Mouse (Mus musculus): ENCODE data around the gene Hmg20b.
A peak's percentile ranks its signal among the peaks of the same experiment; 100 is the strongest.

Gene Hmg20b

GRCm38 (mm10) chr10:81303258-81303657, 47.0 kb downstream of the Hmg20b start:
- no peak for DNase-seq

- no peak for DNase-seq
These were observed 47.5 kb downstream of the Hmg20b start for GRCm38 (mm10) chr10:81302781-81303218.

GRCm38 (mm10) chr10:81302288-81302687, 48.0 kb downstream of the Hmg20b start:
- DNase-seq: no peak

- DNase-seq: peak; percentile 74 to 76
These were observed 49.0 kb downstream of the Hmg20b start for GRCm38 (mm10) chr10:81301321-81301720.

- no peak for DNase-seq
These were observed 49.9 kb downstream of the Hmg20b start for GRCm38 (mm10) chr10:81300352-81300907.

GRCm38 (mm10) chr10:81299585-81300351, 50.5 kb downstream of the Hmg20b start:
- no peak for DNase-seq

- no peak for DNase-seq
These were observed 51.7 kb downstream of the Hmg20b start for GRCm38 (mm10) chr10:81298369-81299100.

- no peak for DNase-seq
These were observed 52.4 kb downstream of the Hmg20b start for GRCm38 (mm10) chr10:81297845-81298244.

GRCm38 (mm10) chr10:81297246-81297645, 53.0 kb downstream of the Hmg20b start:
- no peak for DNase-seq

Data from cerebellum, postnatal 36 days (tissue).